Comparison of ENCODE assay signal across 10 mouse cellular contexts in the genomic region with DNA sequence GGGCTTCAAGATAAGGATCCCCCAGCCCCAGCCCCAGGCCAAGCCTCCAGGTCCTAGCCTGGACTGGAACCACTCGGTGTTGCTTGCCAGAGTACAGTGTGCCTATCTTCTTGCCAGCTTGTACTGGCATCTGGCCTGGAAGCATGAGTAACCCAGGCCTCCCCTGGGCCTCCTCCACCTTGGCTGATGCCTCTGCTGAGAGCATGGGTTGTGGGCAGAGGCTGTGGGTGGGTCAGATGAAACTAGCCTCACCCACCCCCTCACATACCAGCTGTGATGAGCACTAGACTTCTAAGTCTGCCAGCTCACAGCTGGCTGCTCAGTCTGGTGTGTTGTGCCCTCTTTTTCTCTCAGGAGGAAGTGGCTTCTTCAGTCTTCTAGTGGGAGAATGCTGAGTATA.
DNase-seq lines count a peak whose midpoint lies in the region; ATAC-seq lines count a peak whose summit lies in the region.
"Had no signal": no experiment of that assay in that cellular context is flagged by ENCODE, and none has a peak within 500 bp of the region (broad histone marks: within the 10 kb centered on the region; RNA-seq: fewer than 3 reads in every experiment).

No protein-coding gene starts in this region.

- H3K9ac ChIP-seq in intestine, embryonic 15.5 days: no peak overlapping the region
- H3K9ac ChIP-seq in intestine, embryonic 16.5 days (ENCODE audit: low read depth, low read length): no peak overlapping the region
- no peak overlapping the region for H3K9ac ChIP-seq in forebrain, embryonic 14.5 days (ENCODE audit: low read length)

- intact Hi-C loops in left cerebral cortex, postnatal 10 days (cut with DNase I): loop anchor here (5.0 kb wide), 1 partner anchor 74 kb away; no protein-coding TSS in a partner anchor

- H3K4me1 ChIP-seq in intestine, embryonic 15.5 days (replicated peaks): peaks cover 3% of the 10 kb centered on the region
- H3K4me1 ChIP-seq in intestine, embryonic 16.5 days (ENCODE audit: control insufficient read depth, insufficient read depth, low read length): peaks cover 22% of the 10 kb centered on the region
- H3K4me1 ChIP-seq in forebrain, embryonic 14.5 days (ENCODE audit: control insufficient read depth, insufficient read depth, low read length): peaks cover 3% of the 10 kb centered on the region; the same call in 1 of the 2 replicates

- 0 out of 2 replicates have a peak, but pooled peaks have one; percentile 13 for ATAC-seq in intestine, embryonic 15.5 days
- no peak for ATAC-seq in intestine, embryonic 16.5 days
- ATAC-seq in forebrain, embryonic 14.5 days: no peak

- peak; percentile 81 for DNase-seq in adrenal gland, postnatal 10 days
- DNase-seq in heart, adult 8-10 months (ENCODE audit: low spot score): peak; percentile 70
- DNase-seq in left cerebral cortex, postnatal 10 days (ENCODE audit: extremely low spot score in 1 of 2, low spot score in 2 of 2): peak; percentile 42 to 55
- peak; percentile 52 to 68 for DNase-seq in thymus, adult 18-20 months
- DNase-seq in forebrain, embryonic 14.5 days (ENCODE audit: low spot score): no peak
- DNase-seq in spleen, postnatal 10 days (ENCODE audit: low spot score in 2 of 2): no peak

- no peaks in the 10 kb centered on the region for H3K9me3 ChIP-seq in intestine, embryonic 15.5 days
- H3K9me3 ChIP-seq in intestine, embryonic 16.5 days (ENCODE audit: control insufficient read depth, low read length): no peaks in the 10 kb centered on the region
- H3K9me3 ChIP-seq in forebrain, embryonic 14.5 days (replicated peaks; ENCODE audit: control insufficient read depth, low read length): no peaks in the 10 kb centered on the region

- WGBS in intestine, embryonic 15.5 days: 77% methylated on average over 1 of the region's 1 CpGs
- 75% methylated on average over 1 of the region's 1 CpGs for WGBS in intestine, embryonic 16.5 days
- WGBS in forebrain, embryonic 14.5 days: 83% methylated on average over 1 of the region's 1 CpGs

- H3K27me3 ChIP-seq in intestine, embryonic 15.5 days (replicated peaks): no peaks in the 10 kb centered on the region
- H3K27me3 ChIP-seq in intestine, embryonic 16.5 days (replicated peaks; ENCODE audit: control insufficient read depth, insufficient read depth, low read length): no peaks in the 10 kb centered on the region
- H3K27me3 ChIP-seq in forebrain, embryonic 14.5 days (replicated peaks; ENCODE audit: control insufficient read depth, insufficient read depth, low read length): no peaks in the 10 kb centered on the region

- no peak overlapping the region for H3K27ac ChIP-seq in intestine, embryonic 15.5 days
- no peak overlapping the region for H3K27ac ChIP-seq in intestine, embryonic 16.5 days (ENCODE audit: low read length)
- H3K27ac ChIP-seq in forebrain, embryonic 14.5 days (ENCODE audit: low read depth, low read length): no peak overlapping the region
- H3K27ac ChIP-seq: macrophage had no signal

- no peak overlapping the region for H3K4me2 ChIP-seq in intestine, embryonic 15.5 days (replicated peaks)
- no peak overlapping the region for H3K4me2 ChIP-seq in intestine, embryonic 16.5 days (ENCODE audit: low read depth, low read length)
- H3K4me2 ChIP-seq in forebrain, embryonic 14.5 days (ENCODE audit: low read length): no peak overlapping the region

- H3K36me3 ChIP-seq in intestine, embryonic 15.5 days: 0 out of 2 replicates have a peak, but pooled peaks cover 5% of the 10 kb centered on the region
- peaks cover 4% of the 10 kb centered on the region; the same call in 1 of the 2 replicates for H3K36me3 ChIP-seq in intestine, embryonic 16.5 days (ENCODE audit: control insufficient read depth, insufficient read depth, low read length)
- H3K36me3 ChIP-seq in forebrain, embryonic 14.5 days (ENCODE audit: control insufficient read depth, insufficient read depth, low read length): no peaks in the 10 kb centered on the region

- no peak overlapping the region for H3K4me3 ChIP-seq in intestine, embryonic 15.5 days (replicated peaks)
- H3K4me3 ChIP-seq in intestine, embryonic 16.5 days (ENCODE audit: low read length): no peak overlapping the region
- H3K4me3 ChIP-seq in forebrain, embryonic 14.5 days (ENCODE audit: low read depth, low read length): no peak overlapping the region
- H3K4me3 ChIP-seq: erythroblast, embryonic 14.5 days had no signal

Comparison
In these comparisons a context has a peak if more than half of its experiments do, and no peak if none do; other contexts are left out.
1. DNase-seq: peak in adrenal gland, postnatal 10 days (single experiment), heart, adult 8-10 months (single experiment), left cerebral cortex, postnatal 10 days (2 of 2) and thymus, adult 18-20 months (2 of 2); none in forebrain, embryonic 14.5 days (single experiment) and spleen, postnatal 10 days (0 of 2).